Comparison of ENCODE assay signal across 26 mouse cellular contexts in the genomic region with DNA sequence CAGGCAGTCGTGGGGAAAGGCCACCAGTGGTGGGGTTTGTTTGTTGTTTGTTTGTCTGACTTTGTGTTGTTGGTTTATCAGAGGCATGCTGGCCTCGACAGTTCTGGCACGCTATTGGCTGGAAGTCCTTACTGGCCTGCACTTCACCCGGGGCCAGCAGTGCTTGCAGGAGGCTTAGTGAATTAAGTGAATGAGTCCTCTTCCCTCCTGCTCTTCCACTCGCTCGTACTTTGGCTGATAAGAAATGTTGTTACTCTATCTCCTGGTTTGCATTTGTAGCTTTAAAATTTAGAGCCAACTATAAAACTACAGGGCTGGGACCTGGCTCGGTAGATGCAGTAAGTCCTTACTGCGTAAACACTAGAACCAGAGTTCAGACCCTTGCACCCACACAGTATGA. TPM values are rescaled to one million over a fixed set of nuclear protein-coding genes. Genes with fewer than 3 reads are reported as not detected.
A peak's percentile ranks its signal among the peaks of the same experiment; 100 is the strongest.
DNase-seq lines count a peak whose midpoint lies in the region; ATAC-seq and TF ChIP-seq lines count a peak whose summit lies in the region.
"Had no signal": no experiment of that assay in that cellular context is flagged by ENCODE, and none has a peak within 500 bp of the region (broad histone marks: within the 10 kb centered on the region; RNA-seq: fewer than 3 reads in every experiment).

No protein-coding gene starts in this region.

- peak in 1 of 2 experiments; percentile 41; a peak in 3 of 4 replicates for TF ChIP-seq EP300 in MEL (IDR thresholded peaks at IDR 0.05; ENCODE audit: low read depth in 1 of 2, low read length in 2 of 2)
- no peak for TF ChIP-seq EP300 in liver, embryonic 14.5 days (IDR thresholded peaks at IDR 0.05; ENCODE audit: low read depth)

- no peak for TF ChIP-seq POLR2A in MEL (IDR thresholded peaks at IDR 0.05; ENCODE audit: control insufficient read depth in 1 of 2, insufficient read depth in 1 of 2, low read depth in 1 of 2, low read length in 2 of 2, poor library complexity in 1 of 2)

- peaks cover 3% of the 10 kb centered on the region for H3K36me3 ChIP-seq in liver, embryonic 11.5 days (ENCODE audit: control insufficient read depth, insufficient read depth, low read length)
- peaks cover 0 to 65% of the 10 kb centered on the region in 2 experiments; a peak in 2 of 4 replicates for H3K36me3 ChIP-seq in MEL (ENCODE audit: control insufficient read depth in 1 of 2, insufficient read depth in 2 of 2, low read length in 2 of 2)
- peaks cover 7% of the 10 kb centered on the region; the same call in 1 of the 2 replicates for H3K36me3 ChIP-seq in liver, embryonic 14.5 days (replicated peaks; ENCODE audit: control insufficient read depth, insufficient read depth, low read depth)

- H3K9me3 ChIP-seq in liver, embryonic 11.5 days (ENCODE audit: control insufficient read depth, low read length), result no peaks in the 10 kb centered on the region
- no peaks in the 10 kb centered on the region for H3K9me3 ChIP-seq in MEL (replicated peaks; ENCODE audit: insufficient read depth, low read length)
- H3K9me3 ChIP-seq in liver, embryonic 14.5 days (ENCODE audit: control insufficient read depth, low read length), result no peaks in the 10 kb centered on the region
- H3K9me3 ChIP-seq: embryonic facial prominence, embryonic 12.5 days; embryonic facial prominence, embryonic 15.5 days; heart, embryonic 10.5 days; heart, embryonic 13.5 days had no signal

- H3K4me2 ChIP-seq in liver, embryonic 11.5 days, result no peak overlapping the region
- no peak overlapping the region for H3K4me2 ChIP-seq in liver, embryonic 14.5 days (ENCODE audit: low read depth)
- H3K4me2 ChIP-seq: embryonic facial prominence, embryonic 12.5 days; embryonic facial prominence, embryonic 15.5 days; heart, embryonic 13.5 days; hindbrain, embryonic 14.5 days had no signal

- no peak for TF ChIP-seq CTCF in MEL (IDR thresholded peaks at IDR 0.05 in 2 of 3, conservative IDR thresholded peaks at IDR 0.05 in 1 of 3; ENCODE audit: control insufficient read depth in 1 of 3, insufficient read depth in 1 of 3, low read depth in 2 of 3, low read length in 3 of 3, poor library complexity in 1 of 3, severe bottlenecking in 1 of 3)
- TF ChIP-seq CTCF in liver, embryonic 14.5 days (IDR thresholded peaks at IDR 0.05; ENCODE audit: low read depth), result no peak

- H3K4me1 ChIP-seq in liver, embryonic 11.5 days (replicated peaks; ENCODE audit: control insufficient read depth, insufficient read depth, low read length), result peaks cover 48% of the 10 kb centered on the region
- H3K4me1 ChIP-seq in MEL (ENCODE audit: control insufficient read depth in 1 of 2, insufficient read depth in 2 of 2, low read length in 2 of 2), result peaks cover 47 to 63% of the 10 kb centered on the region in 2 experiments
- H3K4me1 ChIP-seq in liver, embryonic 14.5 days (replicated peaks; ENCODE audit: control insufficient read depth in 2 of 2, insufficient read depth in 2 of 2, low read length in 1 of 2), result peaks cover 14 to 38% of the 10 kb centered on the region in 2 experiments
- H3K4me1 ChIP-seq: embryonic facial prominence, embryonic 12.5 days had no signal

- TF ChIP-seq RAD21 in MEL (IDR thresholded peaks at IDR 0.05; ENCODE audit: low read depth, low read length), result no peak

- peak overlapping the region; percentile 3; the same call in 1 of the 2 replicates for H3K27ac ChIP-seq in liver, embryonic 11.5 days (ENCODE audit: low read depth, low read length)
- peak overlapping the region; percentile 84 for H3K27ac ChIP-seq in MEL (ENCODE audit: control insufficient read depth, low read depth, low read length)
- H3K27ac ChIP-seq in liver, embryonic 14.5 days, result no peak overlapping the region
- H3K27ac ChIP-seq: embryonic facial prominence, embryonic 12.5 days; embryonic facial prominence, embryonic 15.5 days; heart, embryonic 10.5 days; heart, embryonic 13.5 days; hindbrain, embryonic 14.5 days; hindbrain, postnatal 0 days had no signal

- no peak for DNase-seq in liver, embryonic 11.5 days (ENCODE audit: low spot score)
- no peak for DNase-seq in liver
- peak; percentile 70 for DNase-seq in MEL (ENCODE audit: low read depth, low spot score)
- no peak for DNase-seq in liver, embryonic 14.5 days (ENCODE audit: low read depth in 3 of 3, low spot score in 3 of 3)
- no peak for DNase-seq in kidney, adult 8-10 months
- DNase-seq in cerebellum, adult 8-10 months, result no peak
- DNase-seq: adrenal gland, adult 8-10 months; adrenal gland, postnatal 25 days; cerebellum, adult 18-20 months; cerebellum, adult 9-11 months; cerebellum, postnatal 25 days; forebrain, postnatal 0 days; gastrocnemius, postnatal 36 days; heart, adult 2 months; heart, postnatal 14 days; heart, postnatal 4 days had no signal

- WGBS in liver, embryonic 11.5 days, result 47% methylated on average over 8 of the region's 8 CpGs
- 26% methylated on average over 8 of the region's 8 CpGs for WGBS in liver, embryonic 14.5 days (ENCODE audit: insufficient replicate concordance)

- no peaks in the 10 kb centered on the region for H3K27me3 ChIP-seq in liver, embryonic 11.5 days (replicated peaks; ENCODE audit: control insufficient read depth, insufficient read depth, low read length)
- H3K27me3 ChIP-seq in MEL (ENCODE audit: control insufficient read depth in 1 of 2, insufficient read depth in 2 of 2, low read length in 2 of 2), result no peaks in the 10 kb centered on the region
- H3K27me3 ChIP-seq in liver, embryonic 14.5 days (ENCODE audit: control insufficient read depth, insufficient read depth, low read length), result no peaks in the 10 kb centered on the region
- H3K27me3 ChIP-seq: embryonic facial prominence, embryonic 12.5 days; embryonic facial prominence, embryonic 15.5 days; heart, embryonic 13.5 days had no signal

- no peaks in the 10 kb centered on the region for H3K79me2 ChIP-seq in MEL (ENCODE audit: control insufficient read depth, insufficient read depth, low read length, poor library complexity)

- no peak overlapping the region for H3K4me3 ChIP-seq in liver, embryonic 11.5 days (ENCODE audit: low read depth, low read length)
- peak overlapping the region; percentile 23 to 50 for H3K4me3 ChIP-seq in MEL (ENCODE audit: control insufficient read depth in 1 of 2, insufficient read depth in 1 of 2, low read depth in 2 of 2, low read length in 2 of 2)
- no peak overlapping the region for H3K4me3 ChIP-seq in liver, embryonic 14.5 days (ENCODE audit: insufficient read depth in 1 of 2, low read depth in 2 of 2, low read length in 2 of 2)
- H3K4me3 ChIP-seq: embryonic facial prominence, embryonic 12.5 days; embryonic facial prominence, embryonic 15.5 days; heart, adult 2 months; heart, embryonic 10.5 days; heart, embryonic 13.5 days had no signal

- H3K9ac ChIP-seq in liver, embryonic 11.5 days (ENCODE audit: low read depth, low read length), result no peak overlapping the region
- peak overlapping the region; percentile 35 for H3K9ac ChIP-seq in MEL (ENCODE audit: control insufficient read depth, low read depth, low read length, poor library complexity, severe bottlenecking)
- H3K9ac ChIP-seq in liver, embryonic 14.5 days (replicated peaks), result no peak overlapping the region
- H3K9ac ChIP-seq: embryonic facial prominence, embryonic 12.5 days; embryonic facial prominence, embryonic 15.5 days; forebrain, postnatal 0 days; heart, embryonic 13.5 days; hindbrain, embryonic 14.5 days had no signal

- ATAC-seq in liver, embryonic 11.5 days (replicated peaks; ENCODE audit: low FRiP score), result 0 out of 2 replicates have a peak, but pooled peaks have one; percentile 21
- peak; percentile 26; the same call in 1 of the 2 replicates for ATAC-seq in liver, embryonic 14.5 days (ENCODE audit: insufficient read depth)
- peak; percentile 35 for ATAC-seq in megakaryocyte-erythroid progenitor cell, adult 5-6 weeks (replicated peaks; ENCODE audit: low FRiP score, low TSS enrichment, poor library complexity, severe bottlenecking)
- ATAC-seq: activated CD4-positive, CD25-positive, alpha-beta regulatory T cell, adult 4 months; CD4-positive, CD25-positive, alpha-beta regulatory T cell, adult 4 months; forebrain, embryonic 14.5 days; hindbrain, postnatal 0 days had no signal

TF ChIP-seq in MEL, 35 proteins besides CTCF, POLR2A, EP300 and RAD21 (continues in another document):
- TF ChIP-seq ZMIZ1 (IDR thresholded peaks at IDR 0.05; ENCODE audit: low read depth, low read length), result no peak
- peak; percentile 56 for TF ChIP-seq GATA1 (IDR thresholded peaks at IDR 0.05; ENCODE audit: low read depth, low read length)
- 0 out of 2 replicates have a peak, but pooled peaks have one; percentile 15 for TF ChIP-seq ELF1 (IDR thresholded peaks at IDR 0.05; ENCODE audit: low read depth, low read length)
- TF ChIP-seq ZKSCAN1 (IDR thresholded peaks at IDR 0.05; ENCODE audit: low read depth, low read length), result peak; percentile 35; the same call in 1 of the 2 replicates
- TF ChIP-seq USF1 (IDR thresholded peaks at IDR 0.05; ENCODE audit: low read depth, low read length), result no peak
- TF ChIP-seq NELFE (IDR thresholded peaks at IDR 0.05; ENCODE audit: low read depth, low read length), result no peak
- TF ChIP-seq SIN3A (IDR thresholded peaks at IDR 0.05; ENCODE audit: low read length), result peak; percentile 45; the same call in 1 of the 2 replicates
- TF ChIP-seq JUND (IDR thresholded peaks at IDR 0.05; ENCODE audit: low read depth, low read length), result no peak
- TF ChIP-seq TCF12 (IDR thresholded peaks at IDR 0.05; ENCODE audit: low read depth, low read length), result peak; percentile 49; the same call in 1 of the 2 replicates

RNA-seq across cellular contexts. Expression of a gene that starts 34.0 kb away (rescaled TPM):
- 12.9 and 16.7 TPM in 2 replicates for polyA plus RNA-seq in liver, embryonic 11.5 days (2014; fragmentation: Nextera tagmentation; extraction: Ambion mirVana)
- 10.4 and 11.9 TPM in 2 replicates for total RNA-seq in MEL (2012; rRNA removed)
- polyA plus RNA-seq in MEL (2012; ENCODE audit: insufficient read depth in 1 of 2, insufficient read length in 2 of 2, low read depth in 1 of 2, low replicate concordance in 2 of 2, missing spikeins in 1 of 2), result 10 to 100 TPM in 1 of 2 experiments, not detected in 1; 12.1 TPM
- 7.5 and 9.5 TPM in 2 replicates for polyA plus RNA-seq in liver, embryonic 14.5 days (2012; rRNA removed)
- 10.2 and 11.6 TPM in 2 replicates for polyA plus RNA-seq in liver, embryonic 14.5 days (2014; fragmentation: Nextera tagmentation; extraction: Ambion mirVana)
- 18.3 and 21.0 TPM in 2 replicates for total RNA-seq in megakaryocyte-erythroid progenitor cell, adult 5-6 weeks (2014; fragmentation: Nextera tagmentation)
- 16.3 and 18.4 TPM in 2 replicates for total RNA-seq in megakaryocyte-erythroid progenitor cell, adult 5-6 weeks (2017)

RNA-seq across cellular contexts. Expression of a gene that starts 34.1 kb away (rescaled TPM):
- polyA plus RNA-seq in liver, embryonic 11.5 days (2014; fragmentation: Nextera tagmentation; extraction: Ambion mirVana), result 25.0 and 31.9 TPM in 2 replicates
- 17.3 and 19.3 TPM in 2 replicates for total RNA-seq in MEL (2012; rRNA removed)
- 10 to 100 TPM in 1 of 2 experiments, not detected in 1; 20.9 TPM for polyA plus RNA-seq in MEL (2012; ENCODE audit: insufficient read depth in 1 of 2, insufficient read length in 2 of 2, low read depth in 1 of 2, low replicate concordance in 2 of 2, missing spikeins in 1 of 2)
- 4.0 and 6.5 TPM in 2 replicates for polyA plus RNA-seq in liver, embryonic 14.5 days (2012; rRNA removed)
- polyA plus RNA-seq in liver, embryonic 14.5 days (2014; fragmentation: Nextera tagmentation; extraction: Ambion mirVana), result 7.8 and 9.4 TPM in 2 replicates
- 30.4 and 44.8 TPM in 2 replicates for total RNA-seq in megakaryocyte-erythroid progenitor cell, adult 5-6 weeks (2014; fragmentation: Nextera tagmentation)
- 57.7 and 77.9 TPM in 2 replicates for total RNA-seq in megakaryocyte-erythroid progenitor cell, adult 5-6 weeks (2017)

Comparison
In these comparisons a context has a peak if more than half of its experiments do, and no peak if none do; other contexts are left out.
1. H3K4me3 ChIP-seq: peak in MEL (2 of 2); none in liver, embryonic 11.5 days (single experiment) and liver, embryonic 14.5 days (0 of 2).
2. Peak in every context shown above with its lines, with median percentiles within 50 percentile points of each other: ATAC-seq.